Mouse (Mus musculus) myocyte (in vitro differentiated cells): ENCODE measurements around the gene Snrk. TPM values are rescaled to one million over a fixed set of nuclear protein-coding genes. Genes with fewer than 3 reads are reported as not detected.
A peak's percentile ranks its signal among the peaks of the same experiment; 100 is the strongest.

Experiments used
- H3K27me3 ChIP-seq: one replicate; pipeline ENCODE4 v1.6.1; 2011; ENCODE audit not compliant: control insufficient read depth, insufficient read depth, insufficient read length
- H3K36me3 ChIP-seq: one replicate; pipeline ENCODE4 v1.6.1; 2011; ENCODE audit not compliant: control insufficient read depth, insufficient read depth
- H3K4me2 ChIP-seq: one replicate; pipeline ENCODE4 v1.6.1; 2011; ENCODE audit warnings: low read depth, control low read depth
- H3K4me3 ChIP-seq: one replicate; pipeline ENCODE4 v1.5.1; 2011; ENCODE audit warnings: mild to moderate bottlenecking, control low read depth, moderate library complexity
- H3K79me2 ChIP-seq: one replicate; pipeline ENCODE4 v1.6.1; 2011; ENCODE audit not compliant: control insufficient read depth, insufficient read depth
- H3ac ChIP-seq: one replicate; pipeline ENCODE4 v1.6.1; 2011; ENCODE audit not compliant: control insufficient read depth, insufficient read length
- CEBPB ChIP-seq: IDR thresholded peaks from 2 replicates; pipeline ENCODE4 v1.6.1; 2011; ENCODE audit warnings: mild to moderate bottlenecking, moderate library complexity; ENCODE audit not compliant: poor library complexity, insufficient read depth, severe bottlenecking
- E2F4 ChIP-seq: IDR thresholded peaks from one replicate; pipeline ENCODE4 v1.6.1; 2011; ENCODE audit warnings: mild to moderate bottlenecking, control low read depth, moderate library complexity; ENCODE audit not compliant: insufficient read depth
- MAX ChIP-seq: IDR thresholded peaks from one replicate; pipeline ENCODE4 v1.6.1; 2011; ENCODE audit warnings: low read depth, mild to moderate bottlenecking, control low read depth
- MYOD1 ChIP-seq, 3 experiments: IDR thresholded peaks; one replicate each; pipeline ENCODE4 v1.6.1; 2011; ENCODE audit warnings: control low read depth in 2 of 3, low read depth in 2 of 3, mild to moderate bottlenecking in 2 of 3, moderate library complexity in 1 of 3; ENCODE audit not compliant: insufficient read length in 2 of 3, control insufficient read depth in 1 of 3
- MYOG ChIP-seq, 3 experiments: IDR thresholded peaks; one replicate each; pipeline ENCODE4 v1.6.1; 2011; ENCODE audit warnings: control low read depth in 2 of 3, low read depth in 2 of 3, mild to moderate bottlenecking in 2 of 3; ENCODE audit not compliant: insufficient read length in 2 of 3, control insufficient read depth in 1 of 3, insufficient read depth in 1 of 3
- POLR2A ChIP-seq: IDR thresholded peaks from one replicate; pipeline ENCODE4 v1.6.1; 2011; ENCODE audit warnings: low read depth, mild to moderate bottlenecking, control low read depth, moderate library complexity; ENCODE audit not compliant: insufficient read length
- POLR2AphosphoS2 ChIP-seq: IDR thresholded peaks from one replicate; pipeline ENCODE4 v1.6.1; 2011; ENCODE audit warnings: low read depth, control low read depth; ENCODE audit not compliant: insufficient read length
- REST ChIP-seq: IDR thresholded peaks from one replicate; pipeline ENCODE4 v1.6.1; 2011; ENCODE audit warnings: mild to moderate bottlenecking, control low read depth, moderate library complexity; ENCODE audit not compliant: insufficient read depth, insufficient read length
- SRF ChIP-seq: IDR thresholded peaks from one replicate; pipeline ENCODE4 v1.6.1; 2011; ENCODE audit warnings: low read depth; ENCODE audit not compliant: control insufficient read depth, insufficient read length
- TCF12 ChIP-seq: IDR thresholded peaks from one replicate; pipeline ENCODE4 v1.6.1; 2011; ENCODE audit warnings: mild to moderate bottlenecking, control low read depth; ENCODE audit not compliant: poor library complexity, insufficient read depth, severe bottlenecking
- TCF3 ChIP-seq: IDR thresholded peaks from one replicate; pipeline ENCODE4 v1.6.1; 2011; ENCODE audit warnings: low read depth, control low read depth; ENCODE audit not compliant: insufficient read length
- USF1 ChIP-seq: IDR thresholded peaks from one replicate; pipeline ENCODE4 v1.6.1; 2011; ENCODE audit warnings: low read depth, mild to moderate bottlenecking, control low read depth, moderate library complexity
- polyA plus RNA-seq: library from polyadenylated mRNA; unstranded; fragments of >200 nt; fragmentation: generic; extraction: Trizol; gene quantifications from one replicate; pipeline ENCODE4 v1.2.1, GENCODE M21; 2012; ENCODE audit warnings: missing spikeins

Gene Snrk
- polyA plus RNA-seq, 1 experiment = 9.9 TPM

GRCm38 (mm10) chr9:122103550-122104284 lies 13.3 kb upstream of the Snrk start:
- Histone ChIP-seq H3ac (no peak overlapping the region), H3K27me3 (no peaks in the 10 kb centered on the region), H3K4me3 (no peak overlapping the region), H3K4me2 (no peak overlapping the region), H3K79me2 (no peaks in the 10 kb centered on the region), H3K36me3 (no peaks in the 10 kb centered on the region)
- TF ChIP-seq USF1 (no peak), TCF12 (no peak), SRF (no peak), POLR2A (no peak), POLR2AphosphoS2 (no peak), MYOG (IDR thresholded peaks at IDR 0.05; ENCODE audit: control insufficient read depth in 1 of 3, insufficient read depth in 1 of 3, insufficient read length in 2 of 3, low read depth in 2 of 3) (no peak), MYOD1 (IDR thresholded peaks at IDR 0.05; ENCODE audit: control insufficient read depth in 1 of 3, insufficient read length in 2 of 3, low read depth in 2 of 3) (no peak)

- no peaks in the 10 kb centered on the region for H3K36me3 ChIP-seq
- H3K4me3 ChIP-seq = no peak overlapping the region
- no peaks in the 10 kb centered on the region for H3K27me3 ChIP-seq
- no peak overlapping the region for H3ac ChIP-seq
- TF ChIP-seq E2F4 (no peak), TCF12 (no peak), TCF3 (no peak), USF1 (no peak), MYOG (IDR thresholded peaks at IDR 0.05; ENCODE audit: control insufficient read depth in 1 of 3, insufficient read depth in 1 of 3, insufficient read length in 2 of 3, low read depth in 2 of 3) (no peak), POLR2A (no peak), MAX (no peak), POLR2AphosphoS2 (no peak), REST (no peak), CEBPB (no peak), MYOD1 (IDR thresholded peaks at IDR 0.05; ENCODE audit: control insufficient read depth in 1 of 3, insufficient read length in 2 of 3, low read depth in 2 of 3) (no peak), SRF (no peak)
- H3K79me2 ChIP-seq = no peaks in the 10 kb centered on the region
- H3K4me2 ChIP-seq = no peak overlapping the region
These were observed 12.7 kb upstream of the Snrk start for GRCm38 (mm10) chr9:122104285-122104829.

DNA sequence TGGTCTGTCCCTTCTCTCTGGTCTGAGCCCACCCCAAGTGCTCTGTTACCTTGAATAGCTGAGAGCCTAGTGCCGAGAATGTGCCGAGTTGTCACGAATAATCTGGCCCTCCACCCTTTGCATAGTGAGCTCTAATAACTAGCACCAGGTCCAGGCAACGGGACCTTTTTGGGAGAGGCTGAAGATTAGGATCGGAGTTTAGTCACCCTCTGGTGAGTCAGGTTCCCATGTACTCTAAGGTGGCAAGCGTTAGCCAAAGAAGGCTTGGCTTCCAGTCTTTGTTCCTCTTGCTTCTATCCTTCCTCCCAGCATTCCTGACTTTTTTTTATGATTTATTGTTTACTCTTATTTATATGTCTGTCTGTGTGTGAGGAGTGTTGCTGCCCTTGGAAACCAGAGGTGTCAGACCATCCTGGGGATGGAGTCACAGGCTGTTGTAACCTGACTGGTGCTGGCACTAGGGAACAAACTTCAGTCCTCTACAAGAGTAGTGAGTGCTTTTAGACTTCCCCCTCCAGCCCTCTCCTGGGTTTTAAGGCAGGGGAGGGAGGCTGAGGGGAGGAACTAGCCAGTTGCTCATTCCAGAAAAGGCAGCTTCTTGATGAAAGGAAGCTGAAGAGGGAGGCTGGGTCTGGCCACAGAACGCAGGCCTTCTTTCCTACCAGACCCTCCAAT lies 9.2 kb upstream of the Snrk start:
- TF ChIP-seq TCF12 (no peak), POLR2A (no peak), SRF (no peak), USF1 (no peak), E2F4 (no peak)
- Histone ChIP-seq H3K4me3 (no peak overlapping the region), H3ac (no peak overlapping the region), H3K79me2 (no peaks in the 10 kb centered on the region), H3K27me3 (no peaks in the 10 kb centered on the region), H3K36me3 (no peaks in the 10 kb centered on the region), H3K4me2 (peak overlapping the region; percentile 16)

- Histone ChIP-seq H3K4me2 (no peak overlapping the region), H3K79me2 (no peaks in the 10 kb centered on the region), H3K27me3 (no peaks in the 10 kb centered on the region), H3K36me3 (no peaks in the 10 kb centered on the region), H3K4me3 (no peak overlapping the region), H3ac (no peak overlapping the region)
- TF ChIP-seq MYOG (IDR thresholded peaks at IDR 0.05; ENCODE audit: control insufficient read depth in 1 of 3, insufficient read depth in 1 of 3, insufficient read length in 2 of 3, low read depth in 2 of 3) (no peak), MYOD1 (IDR thresholded peaks at IDR 0.05; ENCODE audit: control insufficient read depth in 1 of 3, insufficient read length in 2 of 3, low read depth in 2 of 3) (peak; percentile 13 to 32 (median 14))
These were observed 7.4 kb upstream of the Snrk start for GRCm38 (mm10) chr9:122109553-122110225.

- Histone ChIP-seq H3K27me3 (no peaks in the 10 kb centered on the region), H3ac (no peak overlapping the region), H3K79me2 (no peaks in the 10 kb centered on the region), H3K36me3 (no peaks in the 10 kb centered on the region), H3K4me3 (no peak overlapping the region), H3K4me2 (no peak overlapping the region)
- TF ChIP-seq MAX (no peak), TCF12 (no peak), TCF3 (no peak), MYOG (IDR thresholded peaks at IDR 0.05; ENCODE audit: control insufficient read depth in 1 of 3, insufficient read depth in 1 of 3, insufficient read length in 2 of 3, low read depth in 2 of 3) (no peak), MYOD1 (IDR thresholded peaks at IDR 0.05; ENCODE audit: control insufficient read depth in 1 of 3, insufficient read length in 2 of 3, low read depth in 2 of 3) (no peak), USF1 (no peak), POLR2AphosphoS2 (no peak), E2F4 (no peak), CEBPB (no peak), POLR2A (no peak), SRF (no peak), REST (no peak)
These were observed 6.6 kb upstream of the Snrk start for GRCm38 (mm10) chr9:122110508-122110907.
